Mouse (Mus musculus) bone marrow macrophage, adult 2 months (primary cell): ENCODE measurements at regions not wholly inside any gene's neighbourhood (a gene's known extent, or its start where the extent isn't known, plus 50 kb on each side); places are given as distances from the start of the nearest gene placed in this dataset.
A peak's percentile ranks its signal among the peaks of the same experiment; 100 is the strongest.
"Not testable (repeated sequence)": the region's sequence is repeated elsewhere in the genome, so short reads cannot be mapped to it uniquely, and the experiment has no call there.

ENCODE experiments used
- H3K27ac ChIP-seq: 2 replicates; pipeline ENCODE4 v1.5.1; 2012; ENCODE audit warnings: low read depth, low read length; ENCODE audit not compliant: insufficient read depth
- H3K4me1 ChIP-seq: 2 replicates; pipeline ENCODE4 v1.6.1; 2012; ENCODE audit warnings: low read length; ENCODE audit not compliant: control insufficient read depth, insufficient read depth
- H3K4me3 ChIP-seq: 2 replicates; pipeline ENCODE4 v1.5.1; 2012; ENCODE audit warnings: mild to moderate bottlenecking, low read length, moderate library complexity; ENCODE audit not compliant: insufficient read depth
- CTCF ChIP-seq: IDR thresholded peaks from 2 replicates; pipeline ENCODE4 v1.5.1; 2012; ENCODE audit warnings: low read depth, mild to moderate bottlenecking, low read length, moderate library complexity
- POLR2A ChIP-seq: IDR thresholded peaks from 2 replicates; pipeline ENCODE4 v1.6.1; 2012; ENCODE audit warnings: mild to moderate bottlenecking, low read depth, low read length, borderline replicate concordance

DNA sequence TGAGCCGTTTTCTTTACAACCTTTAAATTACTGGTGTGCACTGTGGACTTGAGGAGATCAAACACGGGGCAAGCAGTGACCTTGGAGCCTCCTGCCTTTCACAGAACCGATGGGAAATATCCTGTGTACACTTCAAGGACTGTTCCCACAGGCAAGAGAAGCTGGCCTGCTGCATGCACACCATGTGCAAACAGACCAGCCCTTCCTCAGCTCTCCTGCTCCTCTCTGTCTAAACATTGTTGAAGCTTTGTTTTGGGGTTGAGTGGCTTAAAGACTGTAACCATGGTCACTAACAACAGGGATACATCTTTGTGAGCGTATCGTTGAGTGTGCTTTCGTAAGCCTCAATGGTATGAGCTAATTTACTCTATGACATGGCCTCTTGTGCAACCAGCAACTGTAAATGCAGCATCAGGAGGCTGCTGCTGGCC, 50.2 kb upstream of the Agps start:
- Histone ChIP-seq H3K4me3 (no peak overlapping the region), H3K27ac (peak overlapping the region; percentile 37), H3K4me1 (peaks cover 42% of the 10 kb centered on the region)
- no peak for TF ChIP-seq POLR2A
- TF ChIP-seq CTCF = no peak

DNA sequence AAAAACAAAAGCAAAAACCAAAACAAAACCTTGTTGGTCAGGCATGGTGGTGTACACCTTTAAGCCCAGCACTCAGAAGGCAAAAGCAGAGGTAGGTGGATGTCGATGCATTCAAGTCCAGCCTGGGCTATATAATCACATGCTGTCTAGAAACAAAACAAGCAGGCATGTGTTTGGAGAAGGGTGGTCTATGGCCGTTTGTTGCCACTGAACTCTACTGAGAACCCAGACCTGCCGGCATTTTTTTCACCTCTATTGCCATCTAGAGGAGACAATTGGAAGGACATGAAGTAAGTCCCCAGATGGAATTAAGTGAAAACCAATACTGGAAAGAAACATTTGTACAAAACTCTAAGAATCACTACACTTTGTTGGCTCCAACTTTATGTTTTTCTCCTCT, 50.9 kb upstream of the Agps start:
- TF ChIP-seq CTCF (peak; percentile 22; the same call in 1 of the 2 replicates), POLR2A (no peak)
- Histone ChIP-seq H3K4me1 (peaks cover 47% of the 10 kb centered on the region), H3K4me3 (no peak overlapping the region), H3K27ac (peak overlapping the region; percentile 25; the same call in 1 of the 2 replicates)

DNA sequence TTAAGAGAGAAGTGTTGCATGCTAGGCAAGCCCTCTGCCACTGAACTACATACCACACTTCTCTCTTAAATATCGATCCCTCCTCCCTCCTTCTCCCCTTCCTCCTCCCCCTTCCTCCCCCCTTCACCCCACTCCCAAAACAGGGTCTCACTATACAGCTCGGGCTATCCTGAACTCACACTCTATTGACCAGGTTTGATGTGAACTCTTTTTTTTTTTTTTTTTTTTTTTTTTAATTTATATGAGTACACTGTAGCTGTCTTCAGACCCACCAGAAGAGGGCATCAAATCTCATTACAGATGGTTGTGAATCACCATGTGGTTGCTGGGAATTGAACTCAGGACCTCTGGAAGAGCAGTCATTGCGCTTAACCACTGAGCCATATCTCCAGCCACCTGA, 53.3 kb upstream of the Agps start:
- H3K4me3 ChIP-seq = not testable (repeated sequence)
- peaks cover 65% of the 10 kb centered on the region for H3K4me1 ChIP-seq
- peak overlapping the region; percentile 86 for H3K27ac ChIP-seq

DNA sequence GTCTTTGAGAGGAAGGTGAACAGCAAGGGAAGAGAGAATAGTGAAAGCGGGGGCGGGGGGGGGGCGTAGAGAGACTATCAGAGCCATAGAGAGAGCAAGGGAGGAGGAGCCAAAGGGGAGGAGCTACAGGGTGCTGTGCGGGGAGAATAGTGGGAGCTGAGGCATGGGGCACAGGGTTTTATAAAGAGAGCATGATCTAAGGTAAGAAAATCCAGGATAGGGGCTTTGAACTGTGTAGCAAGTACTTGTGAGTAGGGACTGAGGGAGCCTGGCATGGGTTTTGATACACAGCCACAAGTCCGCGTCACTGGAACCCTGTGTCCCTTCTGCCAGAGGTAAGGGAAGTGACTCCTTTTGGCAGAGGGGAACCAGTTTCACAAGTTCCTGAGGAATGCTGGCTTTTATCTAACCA, 54.9 kb upstream of the Agps start:
- H3K4me3 ChIP-seq = peak overlapping the region; percentile 53

DNA sequence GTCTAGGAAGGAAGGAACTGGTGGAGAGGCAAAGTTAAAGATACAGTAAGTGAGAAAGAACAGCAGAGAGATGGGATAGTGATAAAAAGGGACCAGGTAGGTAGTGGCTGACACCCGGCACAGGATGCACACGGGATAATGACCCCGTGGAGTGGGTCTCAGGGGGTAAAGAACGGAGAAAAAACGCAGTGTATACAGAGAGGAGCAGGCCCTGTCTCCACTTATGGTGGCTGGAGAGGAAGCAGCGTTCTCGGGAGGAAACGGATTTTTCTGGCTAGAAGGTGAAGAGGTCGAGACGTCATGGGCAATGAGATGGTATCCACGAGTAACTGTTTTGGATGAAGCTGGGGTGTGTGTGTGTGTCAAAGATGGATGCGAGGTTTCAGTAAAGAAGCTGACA, 55.4 kb upstream of the Agps start:
- Histone ChIP-seq H3K27ac (peak overlapping the region; percentile 86), H3K4me1 (peaks cover 74% of the 10 kb centered on the region), H3K4me3 (peak overlapping the region; percentile 53)
- TF ChIP-seq CTCF = no peak
- no peak for TF ChIP-seq POLR2A

More for the DNA sequence above, 54.9 kb upstream of the Agps start:
- Histone ChIP-seq H3K4me1 (peaks cover 76% of the 10 kb centered on the region), H3K27ac (peak overlapping the region; percentile 86)
- TF ChIP-seq POLR2A (no peak), CTCF (no peak)

DNA sequence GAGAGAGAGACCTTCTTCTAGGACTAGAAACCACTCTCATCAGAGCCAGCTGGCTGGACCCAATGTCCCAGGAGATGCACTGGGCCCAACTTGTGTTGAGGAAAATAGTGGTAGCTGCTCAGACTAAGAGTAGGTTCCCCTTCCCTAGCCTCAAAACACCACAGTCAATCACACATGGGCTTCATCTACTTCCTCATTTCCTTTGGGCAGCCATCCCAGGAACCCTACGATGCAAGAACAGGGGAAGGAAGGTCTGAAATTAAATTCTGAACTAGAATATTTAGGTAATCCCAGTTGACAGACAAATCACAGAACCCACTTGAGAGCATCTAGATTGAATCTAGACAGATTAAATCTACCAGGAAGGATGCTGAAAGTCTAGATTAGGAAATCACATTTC, 56.8 kb upstream of the Agps start:
- no peak for TF ChIP-seq POLR2A
- H3K4me3 ChIP-seq = no peak overlapping the region
- H3K27ac ChIP-seq = peak overlapping the region; percentile 98
- H3K4me1 ChIP-seq = peaks cover 71% of the 10 kb centered on the region

DNA sequence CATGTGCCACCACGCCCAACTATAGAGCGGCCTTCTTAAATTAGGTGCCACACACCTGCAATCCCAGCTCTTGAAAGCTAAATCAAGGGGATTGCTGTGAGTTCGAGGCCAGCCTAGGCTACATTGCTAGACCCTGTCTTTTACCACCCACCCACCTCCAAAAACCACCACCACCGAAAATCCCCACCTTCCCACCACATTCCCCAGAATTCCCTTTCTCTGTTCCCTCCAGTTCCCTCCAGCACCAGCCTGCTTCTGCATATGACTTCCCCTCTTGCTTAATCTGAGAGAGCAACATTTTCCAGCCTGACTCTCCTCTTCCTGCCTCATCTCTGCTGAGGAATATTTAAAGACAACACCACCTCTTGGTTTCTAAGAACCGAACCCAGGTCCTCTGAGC, 58.5 kb upstream of the Agps start:
- no peak overlapping the region for H3K4me3 ChIP-seq
- TF ChIP-seq POLR2A = no peak
- TF ChIP-seq CTCF = no peak
- H3K27ac ChIP-seq = peak overlapping the region; percentile 92
- H3K4me1 ChIP-seq = peaks cover 74% of the 10 kb centered on the region

DNA sequence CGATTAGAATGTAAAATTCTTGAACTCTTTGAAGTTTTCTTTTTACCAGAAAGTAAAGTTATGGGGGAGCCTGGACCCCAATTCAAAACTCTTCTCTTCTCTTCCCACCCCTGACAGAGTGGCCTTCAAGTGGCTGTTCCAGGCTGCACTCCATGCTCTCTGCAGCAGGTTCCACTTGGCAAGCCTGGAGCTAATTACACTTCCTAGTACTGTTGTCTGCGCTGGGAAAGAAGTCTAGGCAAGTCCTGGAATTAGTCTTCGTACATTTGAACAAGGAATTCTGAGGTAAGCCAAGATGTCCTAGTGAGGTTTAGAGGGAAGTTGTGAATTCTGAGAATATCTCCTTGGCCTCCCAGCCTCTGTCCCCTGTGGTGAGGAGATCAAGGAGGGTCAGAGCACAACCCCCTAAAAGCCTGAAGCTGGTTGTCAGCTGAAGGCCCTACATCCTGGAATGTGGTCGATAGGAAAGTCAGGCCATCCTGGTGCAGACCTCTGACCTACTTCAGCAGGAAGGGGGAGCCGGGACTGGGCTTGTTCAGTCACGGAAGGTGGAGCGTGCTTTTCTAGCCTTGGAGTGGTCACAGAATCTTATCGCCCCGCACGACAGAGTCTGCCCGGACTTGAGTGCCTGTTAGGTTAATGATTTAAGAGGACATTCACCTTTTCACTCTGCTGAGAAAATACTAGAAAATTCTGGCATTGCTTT, 59.6 kb upstream of the Agps start:
- H3K4me1 ChIP-seq = peaks cover 74% of the 10 kb centered on the region
- peak overlapping the region; percentile 92 for H3K27ac ChIP-seq
- no peak overlapping the region for H3K4me3 ChIP-seq

DNA sequence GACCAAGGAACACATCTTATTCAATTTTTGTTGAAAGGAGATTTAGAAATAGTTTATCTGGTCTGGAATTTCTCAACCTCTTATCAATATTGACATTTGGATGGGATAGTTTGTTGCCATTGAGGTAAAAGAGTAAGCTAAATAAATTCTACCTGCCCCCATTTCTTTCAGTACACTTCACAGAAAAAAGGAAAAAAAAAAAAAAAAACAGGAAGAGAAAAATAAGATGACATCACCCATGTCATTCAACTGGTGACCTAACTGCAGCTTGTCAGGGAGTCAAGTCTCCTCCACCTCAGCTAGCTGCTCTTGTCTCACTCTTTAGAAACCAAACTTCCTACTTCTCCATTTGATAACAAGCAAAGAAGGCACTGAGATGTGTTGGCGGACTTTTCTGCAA, 61.3 kb upstream of the Agps start:
- TF ChIP-seq POLR2A (no peak), CTCF (no peak)
- peaks cover 74% of the 10 kb centered on the region for H3K4me1 ChIP-seq
- H3K27ac ChIP-seq = peak overlapping the region; percentile 84
- H3K4me3 ChIP-seq = no peak overlapping the region

More for the DNA sequence above, 59.6 kb upstream of the Agps start:
- no peak for TF ChIP-seq POLR2A

DNA sequence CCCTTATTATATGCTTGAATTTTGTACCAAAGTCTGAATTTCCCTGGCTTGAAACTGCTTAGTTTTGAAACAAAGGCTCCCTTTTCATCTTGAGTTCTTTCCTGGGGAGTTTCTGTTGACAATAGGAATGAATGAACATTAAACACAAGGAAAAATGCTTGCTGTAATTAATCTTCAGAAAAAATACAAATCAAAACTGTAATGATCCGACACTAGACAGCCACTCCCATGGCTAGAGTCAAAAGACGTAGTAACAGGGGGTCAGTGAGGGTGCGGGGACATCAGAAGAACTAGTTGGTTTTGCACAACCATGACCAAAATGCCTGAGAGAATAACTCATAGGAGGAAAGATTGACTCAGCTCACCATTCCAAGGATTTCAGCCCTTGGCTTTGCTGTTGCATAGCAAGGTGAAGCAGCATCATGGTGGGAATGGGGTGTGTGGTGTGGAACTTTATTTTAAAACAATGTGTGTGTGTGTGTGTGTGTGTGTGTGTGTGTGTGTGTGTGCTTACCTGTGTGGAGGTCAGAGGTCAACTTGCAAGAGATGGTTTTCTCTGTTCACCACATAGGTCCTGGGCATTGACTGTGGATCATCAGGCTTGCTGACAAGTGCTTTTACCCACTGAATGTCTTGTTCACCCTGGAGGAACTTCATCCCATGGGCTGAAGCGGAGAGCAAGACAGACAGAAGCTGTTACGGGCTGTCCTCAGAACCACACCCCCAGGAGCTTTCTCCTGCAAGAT, 63.2 kb upstream of the Agps start:
- H3K4me3 ChIP-seq = no peak overlapping the region
- TF ChIP-seq POLR2A = no peak
- TF ChIP-seq CTCF = no peak
- H3K27ac ChIP-seq = peak overlapping the region; percentile 95
- peaks cover 70% of the 10 kb centered on the region for H3K4me1 ChIP-seq
